Mouse (Mus musculus) kidney, embryonic 16.5 days (tissue): ENCODE measurements around the gene Plxnb2. TPM values are rescaled to one million over a fixed set of nuclear protein-coding genes. Genes with fewer than 3 reads are reported as not detected.

Experiments
- ATAC-seq: fragments of 200-750 bp; cut with Nextera tagmentation; 2 replicates; pipeline ENCODE4 v1.8.0; 2017; ENCODE audit warnings: moderate TSS enrichment; ENCODE audit not compliant: low FRiP score, low TSS enrichment
- H3K27ac ChIP-seq: fragments of 300-500 bp; sonication (generic); 2 replicates; pipeline ENCODE4 v1.5.1; 2014; ENCODE audit warnings: low read length
- H3K27me3 ChIP-seq: fragments of 300-500 bp; sonication (generic); 2 replicates; pipeline ENCODE4 v1.6.1; 2014; ENCODE audit warnings: low read length, control low read depth, mixed read lengths; ENCODE audit not compliant: insufficient read depth
- H3K36me3 ChIP-seq: fragments of 300-500 bp; sonication (generic); 2 replicates; pipeline ENCODE4 v1.6.1; 2014; ENCODE audit warnings: low read length, control low read depth, mixed read lengths; ENCODE audit not compliant: insufficient read depth
- H3K4me1 ChIP-seq: fragments of 300-500 bp; sonication (generic); 2 replicates; pipeline ENCODE4 v1.6.1; 2014; ENCODE audit warnings: low read length, control low read depth, mixed read lengths; ENCODE audit not compliant: insufficient read depth
- H3K4me2 ChIP-seq: fragments of 300-500 bp; sonication (generic); replicated peaks from 2 replicates; pipeline ENCODE4 v1.6.1; 2014; ENCODE audit warnings: low read depth, low read length
- H3K4me3 ChIP-seq: fragments of 300-500 bp; sonication (generic); 2 replicates; pipeline ENCODE4 v1.5.1; 2014; ENCODE audit warnings: mild to moderate bottlenecking, low read length
- H3K9ac ChIP-seq: fragments of 300-500 bp; sonication (generic); replicated peaks from 2 replicates; pipeline ENCODE4 v1.6.1; 2014; ENCODE audit warnings: low read length
- H3K9me3 ChIP-seq: fragments of 300-500 bp; sonication (generic); 2 replicates; pipeline ENCODE4 v1.6.1; 2016; ENCODE audit warnings: low read length, control low read depth
- WGBS: fragments of 180-500 bp; shearing (Covaris S2); extraction: QIAGEN DNeasy Blood & Tissue Kit; methylation state at CpG from one replicate; pipeline ENCODE4 v1.1.7; 2014; 5-methylcytosine and 5-hydroxymethylcytosine counted together
- polyA plus RNA-seq: library from polyadenylated mRNA; unstranded; fragments of >200 nt; fragmentation: Nextera tagmentation; extraction: Ambion mirVana; gene quantifications from 2 replicates; pipeline ENCODE4 v1.2.1, GENCODE M21; 2015

Gene Plxnb2
- polyA plus RNA-seq, 1 experiment from 2014 or later = 188 TPM

- Histone ChIP-seq H3K27me3 (no peaks in the 10 kb centered on the region), H3K27ac (peak overlapping the region; percentile 66), H3K4me1 (peaks cover 98% of the 10 kb centered on the region), H3K9me3 (no peaks in the 10 kb centered on the region), H3K36me3 (no peaks in the 10 kb centered on the region), H3K4me2 (peak overlapping the region; percentile 99), H3K4me3 (peak overlapping the region; percentile 58), H3K9ac (peak overlapping the region; percentile 72)
- ATAC-seq = peak; percentile 57
- WGBS = 1% methylated on average over 15 of the region's 15 CpGs
Measured at GRCm38 (mm10) chr15:89173906-89174214, 6.7 kb downstream of the Plxnb2 start.

GRCm38 (mm10) chr15:89173024-89173905 is 7.3 kb downstream of the Plxnb2 start:
- peak overlapping the region; percentile 66 for H3K27ac ChIP-seq
- H3K36me3 ChIP-seq = no peaks in the 10 kb centered on the region
- peak overlapping the region; percentile 72 for H3K9ac ChIP-seq
- H3K4me3 ChIP-seq = peak overlapping the region; percentile 58
- no peaks in the 10 kb centered on the region for H3K27me3 ChIP-seq
- peak overlapping the region; percentile 99 for H3K4me2 ChIP-seq
- H3K9me3 ChIP-seq = no peaks in the 10 kb centered on the region
- under 1% methylated on average over 65 of the region's 65 CpGs for WGBS
- peak; percentile 25 for ATAC-seq
- peaks cover 98% of the 10 kb centered on the region for H3K4me1 ChIP-seq

GRCm38 (mm10) chr15:89172276-89172935 is 8.2 kb downstream of the Plxnb2 start:
- ATAC-seq = no peak
- Histone ChIP-seq H3K9me3 (no peaks in the 10 kb centered on the region), H3K36me3 (peaks cover 7% of the 10 kb centered on the region), H3K4me2 (peak overlapping the region; percentile 99), H3K27ac (peak overlapping the region; percentile 66), H3K9ac (peak overlapping the region; percentile 72), H3K4me1 (peaks cover 90% of the 10 kb centered on the region), H3K27me3 (no peaks in the 10 kb centered on the region), H3K4me3 (peak overlapping the region; percentile 58)
- 52% methylated on average over 17 of the region's 17 CpGs for WGBS

- Histone ChIP-seq H3K4me2 (no peak overlapping the region), H3K4me1 (peaks cover 82% of the 10 kb centered on the region), H3K9me3 (no peaks in the 10 kb centered on the region), H3K36me3 (peaks cover 15% of the 10 kb centered on the region), H3K4me3 (no peak overlapping the region), H3K9ac (peak overlapping the region; percentile 72; the same call in 1 of the 2 replicates), H3K27ac (no peak overlapping the region), H3K27me3 (no peaks in the 10 kb centered on the region)
- no peak for ATAC-seq
- 86% methylated on average over 5 of the region's 5 CpGs for WGBS
Measured at GRCm38 (mm10) chr15:89171526-89172051, 9.0 kb downstream of the Plxnb2 start.

- Histone ChIP-seq H3K9ac (0 out of 2 replicates have a peak overlapping the region, but pooled peaks have one; percentile 17), H3K27ac (peak overlapping the region; percentile 92), H3K4me3 (no peak overlapping the region), H3K36me3 (peaks cover 30% of the 10 kb centered on the region), H3K27me3 (no peaks in the 10 kb centered on the region), H3K4me1 (peaks cover 67% of the 10 kb centered on the region), H3K9me3 (no peaks in the 10 kb centered on the region), H3K4me2 (peak overlapping the region; percentile 7; the same call in 1 of the 2 replicates)
- no peak for ATAC-seq
- 50% methylated on average over 3 of the region's 3 CpGs for WGBS
Measured at GRCm38 (mm10) chr15:89170102-89170501, 10.5 kb downstream of the Plxnb2 start.

- Histone ChIP-seq H3K27me3 (no peaks in the 10 kb centered on the region), H3K4me2 (peak overlapping the region; percentile 7), H3K4me3 (peak overlapping the region; percentile 16), H3K9me3 (no peaks in the 10 kb centered on the region), H3K27ac (peak overlapping the region; percentile 92), H3K36me3 (peaks cover 36% of the 10 kb centered on the region), H3K4me1 (peaks cover 60% of the 10 kb centered on the region), H3K9ac (peak overlapping the region; percentile 42)
- WGBS = 5% methylated on average over 10 of the region's 10 CpGs
- peak; percentile 83 for ATAC-seq
Measured at GRCm38 (mm10) chr15:89169431-89169830, 11.2 kb downstream of the Plxnb2 start.

- Histone ChIP-seq H3K9me3 (no peaks in the 10 kb centered on the region), H3K36me3 (peaks cover 41% of the 10 kb centered on the region), H3K27ac (peak overlapping the region; percentile 92), H3K4me3 (peak overlapping the region; percentile 16; the same call in 1 of the 2 replicates), H3K4me1 (peaks cover 55% of the 10 kb centered on the region), H3K27me3 (no peaks in the 10 kb centered on the region), H3K9ac (peak overlapping the region; percentile 42), H3K4me2 (peak overlapping the region; percentile 7)
- WGBS = 55% methylated on average over 10 of the region's 10 CpGs
- ATAC-seq = no peak
Measured at GRCm38 (mm10) chr15:89168922-89169321, 11.7 kb downstream of the Plxnb2 start.

GRCm38 (mm10) chr15:89165478-89165877 is 15.1 kb downstream of the Plxnb2 start:
- Histone ChIP-seq H3K4me1 (peaks cover 30% of the 10 kb centered on the region), H3K36me3 (peaks cover 75% of the 10 kb centered on the region), H3K27ac (no peak overlapping the region), H3K4me2 (no peak overlapping the region), H3K27me3 (no peaks in the 10 kb centered on the region), H3K9ac (no peak overlapping the region), H3K4me3 (no peak overlapping the region), H3K9me3 (no peaks in the 10 kb centered on the region)
- no peak for ATAC-seq
- WGBS = 94% methylated on average over 12 of the region's 12 CpGs

GRCm38 (mm10) chr15:89161397-89161796 is 19.2 kb downstream of the Plxnb2 start:
- Histone ChIP-seq H3K9ac (no peak overlapping the region), H3K4me2 (no peak overlapping the region), H3K36me3 (peaks cover 98% of the 10 kb centered on the region), H3K27me3 (no peaks in the 10 kb centered on the region), H3K9me3 (no peaks in the 10 kb centered on the region), H3K4me3 (no peak overlapping the region), H3K4me1 (peaks cover 7% of the 10 kb centered on the region; the same call in 1 of the 2 replicates), H3K27ac (peak overlapping the region; percentile 33; the same call in 1 of the 2 replicates)
- ATAC-seq = peak; percentile 25; the same call in 1 of the 2 replicates
- 78% methylated on average over 9 of the region's 9 CpGs for WGBS
